Mouse (Mus musculus) telencephalon, adult 2 months (tissue): Measurements from ENCODE around the gene Ube2l3.
"Not testable (repeated sequence)": the region's sequence is repeated elsewhere in the genome, so short reads cannot be mapped to it uniquely, and the experiment has no call there.

Experiments
- DNase-seq: peaks from one replicate; pipeline ENCODE4 v3.0.0-alpha.2; 2011; ENCODE audit warnings: low read depth, low spot score

Ube2l3 gene

GRCm38 (mm10) chr16:17202549-17202948 lies at the start of gene Ube2l3:
Gene Ube2l3, minus strand, starts transcription at chr16:17202649.
- no peak for DNase-seq

GRCm38 (mm10) chr16:17251539-17251938 lies 49.1 kb upstream of the Ube2l3 start:
- no peak for DNase-seq

- DNase-seq = no peak
These were observed 46.7 kb upstream of the Ube2l3 start for GRCm38 (mm10) chr16:17249135-17249534.

GRCm38 (mm10) chr16:17247727-17248126 lies 45.3 kb upstream of the Ube2l3 start:
- no peak for DNase-seq

- no peak for DNase-seq
These were observed 42.5 kb upstream of the Ube2l3 start for GRCm38 (mm10) chr16:17244996-17245395.

GRCm38 (mm10) chr16:17243731-17244130 lies 41.3 kb upstream of the Ube2l3 start:
- no peak for DNase-seq

- no peak for DNase-seq
These were observed 37.0 kb upstream of the Ube2l3 start for GRCm38 (mm10) chr16:17239409-17239808.

- no peak for DNase-seq
These were observed 35.2 kb upstream of the Ube2l3 start for GRCm38 (mm10) chr16:17237634-17238033.

- DNase-seq = peak; percentile 61
These were observed 32.6 kb upstream of the Ube2l3 start for GRCm38 (mm10) chr16:17234916-17235665.

- no peak for DNase-seq
These were observed 32.0 kb upstream of the Ube2l3 start for GRCm38 (mm10) chr16:17234499-17234895.

GRCm38 (mm10) chr16:17233702-17234498 lies 31.5 kb upstream of the Ube2l3 start:
- no peak for DNase-seq

- DNase-seq = peak; percentile 78
These were observed 30.6 kb upstream of the Ube2l3 start, which contains the start of gene Hic2 for GRCm38 (mm10) chr16:17232794-17233701. Gene Hic2, plus strand, starts transcription at chr16:17233572.

- DNase-seq = not testable (repeated sequence)
These were observed 29.1 kb upstream of the Ube2l3 start for GRCm38 (mm10) chr16:17231523-17231922.

GRCm38 (mm10) chr16:17226496-17226895 lies 24.0 kb upstream of the Ube2l3 start:
- DNase-seq = no peak

- DNase-seq = no peak
These were observed 23.1 kb upstream of the Ube2l3 start for GRCm38 (mm10) chr16:17225584-17225983.

GRCm38 (mm10) chr16:17222197-17222596 lies 19.7 kb upstream of the Ube2l3 start:
- peak; percentile 33 for DNase-seq

GRCm38 (mm10) chr16:17220127-17220733 lies 17.8 kb upstream of the Ube2l3 start:
- no peak for DNase-seq

GRCm38 (mm10) chr16:17216934-17217633 lies 14.6 kb upstream of the Ube2l3 start:
- DNase-seq = no peak

GRCm38 (mm10) chr16:17209981-17210838 lies 7.8 kb upstream of the Ube2l3 start:
- DNase-seq = peak; percentile 62
